11 mouse cellular contexts compared by ENCODE assay signal in the genomic region with DNA sequence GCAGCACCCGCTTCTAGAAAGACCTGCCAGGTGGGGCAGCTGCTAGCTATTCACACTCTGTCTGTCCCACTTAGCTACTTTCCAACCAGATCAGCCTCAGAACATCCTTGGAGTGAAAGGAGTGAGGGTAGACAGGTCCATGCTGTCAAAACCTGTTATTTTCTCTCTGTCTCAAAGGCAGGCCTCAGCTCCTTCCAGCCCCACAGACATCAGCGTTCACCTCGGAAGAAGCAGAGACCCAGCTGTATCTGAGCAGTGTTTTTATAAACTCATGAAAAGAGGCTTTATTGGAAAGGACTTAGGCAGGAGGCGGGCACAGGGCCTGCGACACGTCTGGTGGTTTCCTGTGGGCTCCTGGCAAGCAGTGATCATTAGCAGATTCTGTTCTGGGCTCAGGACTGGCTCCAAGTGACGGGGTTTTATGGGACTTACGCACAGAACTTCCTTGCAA. TPM values are rescaled to one million over a fixed set of nuclear protein-coding genes. Genes with fewer than 3 reads are reported as not detected.
DNase-seq lines count a peak whose midpoint lies in the region; ATAC-seq lines count a peak whose summit lies in the region.
"Had no signal": no experiment of that assay in that cellular context is flagged by ENCODE, and none has a peak within 500 bp of the region (broad histone marks: within the 10 kb centered on the region; RNA-seq: fewer than 3 reads in every experiment).

No protein-coding gene starts in this region.

- H3K27me3 ChIP-seq in midbrain, embryonic 15.5 days (replicated peaks): no peaks in the 10 kb centered on the region
- H3K27me3 ChIP-seq in midbrain, embryonic 13.5 days: no peaks in the 10 kb centered on the region
- no peaks in the 10 kb centered on the region for H3K27me3 ChIP-seq in forebrain, embryonic 16.5 days (replicated peaks; ENCODE audit: control insufficient read depth, insufficient read depth, low read length)
- H3K27me3 ChIP-seq: stomach, embryonic 15.5 days had no signal

- H3K4me3 ChIP-seq in midbrain, embryonic 15.5 days: no peak overlapping the region
- no peak overlapping the region for H3K4me3 ChIP-seq in midbrain, embryonic 13.5 days (replicated peaks)
- H3K4me3 ChIP-seq in forebrain, embryonic 16.5 days (replicated peaks; ENCODE audit: low read length): no peak overlapping the region
- H3K4me3 ChIP-seq: stomach, embryonic 15.5 days had no signal

- no peaks in the 10 kb centered on the region for H3K4me1 ChIP-seq in midbrain, embryonic 15.5 days
- H3K4me1 ChIP-seq in midbrain, embryonic 13.5 days (replicated peaks): no peaks in the 10 kb centered on the region
- peaks cover 15% of the 10 kb centered on the region for H3K4me1 ChIP-seq in forebrain, embryonic 16.5 days (replicated peaks; ENCODE audit: control insufficient read depth, insufficient read depth, low read length)
- H3K4me1 ChIP-seq: stomach, embryonic 15.5 days had no signal

- no peaks in the 10 kb centered on the region for H3K9me3 ChIP-seq in midbrain, embryonic 15.5 days
- H3K9me3 ChIP-seq in midbrain, embryonic 13.5 days: no peaks in the 10 kb centered on the region
- no peaks in the 10 kb centered on the region for H3K9me3 ChIP-seq in forebrain, embryonic 16.5 days (ENCODE audit: control insufficient read depth, low read length)
- H3K9me3 ChIP-seq: stomach, embryonic 15.5 days had no signal

- H3K27ac ChIP-seq in midbrain, embryonic 15.5 days: no peak overlapping the region
- H3K27ac ChIP-seq in midbrain, embryonic 13.5 days: no peak overlapping the region
- H3K27ac ChIP-seq in forebrain, embryonic 16.5 days (ENCODE audit: low read length): peak overlapping the region; percentile 60
- H3K27ac ChIP-seq: stomach, embryonic 15.5 days had no signal

- H3K36me3 ChIP-seq in midbrain, embryonic 15.5 days (replicated peaks): no peaks in the 10 kb centered on the region
- no peaks in the 10 kb centered on the region for H3K36me3 ChIP-seq in midbrain, embryonic 13.5 days
- no peaks in the 10 kb centered on the region for H3K36me3 ChIP-seq in forebrain, embryonic 16.5 days (ENCODE audit: control insufficient read depth, insufficient read depth)
- H3K36me3 ChIP-seq: stomach, embryonic 15.5 days had no signal

- 65% methylated on average over 8 of the region's 8 CpGs for WGBS in midbrain, embryonic 15.5 days
- 73% methylated on average over 8 of the region's 8 CpGs for WGBS in midbrain, embryonic 13.5 days
- 33% methylated on average over 8 of the region's 8 CpGs for WGBS in forebrain, embryonic 16.5 days

- ATAC-seq in frontal cortex, adult (ENCODE audit: low TSS enrichment): peak; percentile 74
- 0 out of 2 replicates have a peak, but pooled peaks have one; percentile 30 for ATAC-seq in midbrain, embryonic 15.5 days (replicated peaks)
- no peak for ATAC-seq in midbrain, embryonic 13.5 days
- peak; percentile 75 for ATAC-seq in forebrain, embryonic 16.5 days
- 0 out of 2 replicates have a peak, but pooled peaks have one; percentile 10 for ATAC-seq in megakaryocyte progenitor cell, adult 5-6 weeks (replicated peaks; ENCODE audit: poor library complexity)
- ATAC-seq: CD4-positive, CD25-positive, alpha-beta regulatory T cell, adult 4 months had no signal

- no peak overlapping the region for H3K4me2 ChIP-seq in midbrain, embryonic 15.5 days
- H3K4me2 ChIP-seq in midbrain, embryonic 13.5 days (replicated peaks): no peak overlapping the region
- no peak overlapping the region for H3K4me2 ChIP-seq in forebrain, embryonic 16.5 days (ENCODE audit: low read length)
- H3K4me2 ChIP-seq: stomach, embryonic 15.5 days had no signal

- no peak for DNase-seq in frontal cortex, postnatal 25 days (ENCODE audit: low spot score in 2 of 2)
- DNase-seq in thymus, postnatal 0 days (ENCODE audit: low spot score): no peak
- no peak for DNase-seq in spleen, postnatal 4 days (ENCODE audit: low spot score in 2 of 2)
- DNase-seq: kidney, adult 9 months had no signal

- no peak overlapping the region for H3K9ac ChIP-seq in midbrain, embryonic 15.5 days
- no peak overlapping the region for H3K9ac ChIP-seq in midbrain, embryonic 13.5 days (replicated peaks)
- no peak overlapping the region for H3K9ac ChIP-seq in forebrain, embryonic 16.5 days (replicated peaks; ENCODE audit: low read depth, low read length)
- H3K9ac ChIP-seq: stomach, embryonic 15.5 days had no signal

RNA-seq across cellular contexts. Expression of gene Dhrs3, which starts 9.7 kb away (rescaled TPM):
- polyA plus RNA-seq in midbrain, embryonic 15.5 days (2015; fragmentation: Nextera tagmentation; extraction: Ambion mirVana): 35.6 and 41.3 TPM in 2 replicates
- polyA plus RNA-seq in midbrain, embryonic 13.5 days (2015; fragmentation: Nextera tagmentation; extraction: Ambion mirVana): 21.3 and 23.9 TPM in 2 replicates
- polyA plus RNA-seq in forebrain, embryonic 16.5 days (2015; fragmentation: Nextera tagmentation; extraction: Ambion mirVana): 16.3 and 28.1 TPM in 2 replicates
- total RNA-seq in megakaryocyte progenitor cell, adult 5-6 weeks (2015): 18.2 and 30.9 TPM in 2 replicates
- 26.4 and 27.2 TPM in 2 replicates for total RNA-seq in megakaryocyte progenitor cell, adult 5-6 weeks (2017)
- polyA plus RNA-seq in thymus, postnatal 0 days (2015; fragmentation: Nextera tagmentation; extraction: Ambion mirVana): 129 and 131 TPM in 2 replicates
